Mouse (Mus musculus) forebrain, embryonic 11.5 days (tissue): ENCODE results near the gene Pou6f1. TPM values are rescaled to one million over a fixed set of nuclear protein-coding genes. Genes with fewer than 3 reads are reported as not detected.
"Not testable (repeated sequence)": the region's sequence is repeated elsewhere in the genome, so short reads cannot be mapped to it uniquely, and the experiment has no call there.

Source experiments
- ATAC-seq: fragments of 200-750 bp; cut with Nextera tagmentation; replicated peaks from 2 replicates; pipeline ENCODE4 v1.8.0; 2017; ENCODE audit warnings: moderate TSS enrichment; ENCODE audit not compliant: low FRiP score
- DNase-seq: peaks from one replicate; pipeline ENCODE4 v3.0.0-alpha.2; 2017; ENCODE audit warnings: low spot score
- H3K27ac ChIP-seq: fragments of 300-500 bp; sonication (generic); 2 replicates; pipeline ENCODE4 v1.5.1; 2014; ENCODE audit warnings: low read depth, low read length
- H3K27me3 ChIP-seq: fragments of 300-500 bp; sonication (generic); 2 replicates; pipeline ENCODE4 v1.6.1; 2014; ENCODE audit warnings: mild to moderate bottlenecking, low read length, mixed read lengths; ENCODE audit not compliant: control insufficient read depth, insufficient read depth
- H3K36me3 ChIP-seq: fragments of 300-500 bp; sonication (generic); 2 replicates; pipeline ENCODE4 v1.6.1; 2014; ENCODE audit warnings: mild to moderate bottlenecking, low read length, moderate library complexity, mixed read lengths; ENCODE audit not compliant: control insufficient read depth, insufficient read depth
- H3K4me1 ChIP-seq: fragments of 300-500 bp; sonication (generic); replicated peaks from 2 replicates; pipeline ENCODE4 v1.6.1; 2014; ENCODE audit warnings: low read length, mixed read lengths; ENCODE audit not compliant: control insufficient read depth, insufficient read depth
- H3K4me2 ChIP-seq: fragments of 300-500 bp; sonication (generic); 2 replicates; pipeline ENCODE4 v1.6.1; 2014; ENCODE audit warnings: low read depth, mild to moderate bottlenecking, low read length, moderate library complexity, mixed read lengths; ENCODE audit not compliant: severe bottlenecking
- H3K4me3 ChIP-seq: fragments of 300-500 bp; sonication (generic); 2 replicates; pipeline ENCODE4 v1.5.1; 2014; ENCODE audit warnings: low read depth, low read length
- H3K9ac ChIP-seq: fragments of 300-500 bp; sonication (generic); 2 replicates; pipeline ENCODE4 v1.6.1; 2014; ENCODE audit warnings: low read length
- H3K9me3 ChIP-seq: fragments of 300-500 bp; sonication (generic); 2 replicates; pipeline ENCODE4 v1.6.1; 2016; ENCODE audit warnings: low read length, mixed read lengths; ENCODE audit not compliant: control insufficient read depth
- WGBS: fragments of 180-500 bp; shearing (Covaris S2); extraction: QIAGEN DNeasy Blood & Tissue Kit; methylation state at CpG from one replicate; pipeline ENCODE4 v1.1.7; 2014; 5-methylcytosine and 5-hydroxymethylcytosine counted together
- polyA plus RNA-seq: library from polyadenylated mRNA; unstranded; fragments of >200 nt; fragmentation: Nextera tagmentation; extraction: Ambion mirVana; gene quantifications from 2 replicates; pipeline ENCODE4 v1.2.1, GENCODE M21; 2014

The Pou6f1 gene
- polyA plus RNA-seq, 1 experiment from 2014 or later = 15.6 TPM

- no peaks in the 10 kb centered on the region for H3K9me3 ChIP-seq
- 90% methylated on average over 9 of the region's 9 CpGs for WGBS
- H3K4me3 ChIP-seq = no peak overlapping the region
- DNase-seq = no peak
- H3K27me3 ChIP-seq = no peaks in the 10 kb centered on the region
- H3K9ac ChIP-seq = no peak overlapping the region
- no peaks in the 10 kb centered on the region for H3K4me1 ChIP-seq
- ATAC-seq = no peak
- no peak overlapping the region for H3K4me2 ChIP-seq
- no peaks in the 10 kb centered on the region for H3K36me3 ChIP-seq
- H3K27ac ChIP-seq = no peak overlapping the region
These were observed 43.4 kb downstream of the Pou6f1 start for GRCm38 (mm10) chr15:100556378-100556777.

GRCm38 (mm10) chr15:100555965-100556364 lies 43.8 kb downstream of the Pou6f1 start:
- no peak overlapping the region for H3K4me3 ChIP-seq
- H3K4me1 ChIP-seq = no peaks in the 10 kb centered on the region
- no peaks in the 10 kb centered on the region for H3K27me3 ChIP-seq
- WGBS = 95% methylated on average over 5 of the region's 5 CpGs
- H3K4me2 ChIP-seq = no peak overlapping the region
- H3K9me3 ChIP-seq = no peaks in the 10 kb centered on the region
- H3K9ac ChIP-seq = no peak overlapping the region
- no peak overlapping the region for H3K27ac ChIP-seq
- H3K36me3 ChIP-seq = no peaks in the 10 kb centered on the region
- DNase-seq = no peak
- no peak for ATAC-seq

GRCm38 (mm10) chr15:100551326-100552307 lies 48.2 kb downstream of the Pou6f1 start, which contains the start of gene Tfcp2:
Gene Tfcp2 (minus strand): TSS chr15:100552008.
- Histone ChIP-seq H3K9ac (peak within 1 kb of the TSS; percentile 87), H3K27me3 (no peaks in the 10 kb centered on the region), H3K4me3 (peak within 1 kb of the TSS; percentile 87), H3K4me1 (peaks cover 3% of the 10 kb centered on the region; the same call in 1 of the 2 replicates), H3K4me2 (peak within 1 kb of the TSS; percentile 89), H3K27ac (peak within 1 kb of the TSS; percentile 95), H3K9me3 (no peaks in the 10 kb centered on the region), H3K36me3 (no peaks in the 10 kb centered on the region)
- under 1% methylated on average over 84 of the region's 84 CpGs for WGBS
- DNase-seq (peak; percentile 98), ATAC-seq (peak; percentile 100)

- Histone ChIP-seq H3K9me3 (no peaks in the 10 kb centered on the region; the same call in 1 of the 2 replicates), H3K27me3 (no peaks in the 10 kb centered on the region), H3K36me3 (no peaks in the 10 kb centered on the region), H3K9ac (no peak overlapping the region), H3K27ac (no peak overlapping the region), H3K4me1 (peaks cover 3% of the 10 kb centered on the region; the same call in 1 of the 2 replicates), H3K4me3 (no peak overlapping the region), H3K4me2 (no peak overlapping the region; the same call in 1 of the 2 replicates)
- 95% methylated on average over 4 of the region's 4 CpGs for WGBS
- DNase-seq (no peak), ATAC-seq (no peak)
These were observed 49.5 kb downstream of the Pou6f1 start for GRCm38 (mm10) chr15:100550280-100550679.

GRCm38 (mm10) chr15:100543651-100544030 lies 56.1 kb downstream of the Pou6f1 start:
- WGBS = 96% methylated on average over 14 of the region's 14 CpGs
- H3K9ac ChIP-seq, H3K36me3 ChIP-seq: not testable (repeated sequence)

GRCm38 (mm10) chr15:100542876-100543650 lies 56.7 kb downstream of the Pou6f1 start:
- not testable (repeated sequence) for H3K9me3 ChIP-seq, H3K36me3 ChIP-seq, H3K4me2 ChIP-seq, DNase-seq, ATAC-seq, H3K9ac ChIP-seq, H3K27ac ChIP-seq, H3K4me3 ChIP-seq, H3K27me3 ChIP-seq, H3K4me1 ChIP-seq
- 96% methylated on average over 26 of the region's 28 CpGs for WGBS

More at GRCm38 (mm10) chr15:100543651-100544030, 56.1 kb downstream of the Pou6f1 start:
- not testable (repeated sequence) for H3K9me3 ChIP-seq, H3K27me3 ChIP-seq, H3K4me3 ChIP-seq, H3K4me1 ChIP-seq, H3K27ac ChIP-seq, ATAC-seq, DNase-seq, H3K4me2 ChIP-seq

GRCm38 (mm10) chr15:100541426-100541825 lies 58.4 kb downstream of the Pou6f1 start:
- Histone ChIP-seq H3K9me3 (no peaks in the 10 kb centered on the region; the same call in 1 of the 2 replicates), H3K36me3 (no peaks in the 10 kb centered on the region; the same call in 1 of the 2 replicates), H3K9ac (no peak overlapping the region), H3K27me3 (no peaks in the 10 kb centered on the region), H3K4me1 (no peaks in the 10 kb centered on the region), H3K4me2 (no peak overlapping the region), H3K27ac (no peak overlapping the region), H3K4me3 (no peak overlapping the region)
- WGBS = 94% methylated on average over 4 of the region's 4 CpGs
- ATAC-seq (no peak), DNase-seq (no peak)

GRCm38 (mm10) chr15:100541001-100541400 lies 58.8 kb downstream of the Pou6f1 start:
- H3K27ac ChIP-seq, H3K4me2 ChIP-seq, H3K36me3 ChIP-seq, ATAC-seq, H3K9me3 ChIP-seq, H3K4me3 ChIP-seq, DNase-seq, H3K4me1 ChIP-seq, H3K27me3 ChIP-seq, H3K9ac ChIP-seq: not testable (repeated sequence)
- 92% methylated on average over 1 of the region's 1 CpGs for WGBS
